Mouse (Mus musculus) cerebellum, adult 18-20 months (tissue): Measurements from ENCODE around the gene Pdap1.
A peak's percentile ranks its signal among the peaks of the same experiment; 100 is the strongest.
"Not testable (repeated sequence)": the region's sequence is repeated elsewhere in the genome, so short reads cannot be mapped to it uniquely, and the experiment has no call there.

ENCODE experiments used
- DNase-seq, 2 experiments: peaks; one replicate each; pipeline ENCODE4 v3.0.0; 2021

The Pdap1 gene

DNA sequence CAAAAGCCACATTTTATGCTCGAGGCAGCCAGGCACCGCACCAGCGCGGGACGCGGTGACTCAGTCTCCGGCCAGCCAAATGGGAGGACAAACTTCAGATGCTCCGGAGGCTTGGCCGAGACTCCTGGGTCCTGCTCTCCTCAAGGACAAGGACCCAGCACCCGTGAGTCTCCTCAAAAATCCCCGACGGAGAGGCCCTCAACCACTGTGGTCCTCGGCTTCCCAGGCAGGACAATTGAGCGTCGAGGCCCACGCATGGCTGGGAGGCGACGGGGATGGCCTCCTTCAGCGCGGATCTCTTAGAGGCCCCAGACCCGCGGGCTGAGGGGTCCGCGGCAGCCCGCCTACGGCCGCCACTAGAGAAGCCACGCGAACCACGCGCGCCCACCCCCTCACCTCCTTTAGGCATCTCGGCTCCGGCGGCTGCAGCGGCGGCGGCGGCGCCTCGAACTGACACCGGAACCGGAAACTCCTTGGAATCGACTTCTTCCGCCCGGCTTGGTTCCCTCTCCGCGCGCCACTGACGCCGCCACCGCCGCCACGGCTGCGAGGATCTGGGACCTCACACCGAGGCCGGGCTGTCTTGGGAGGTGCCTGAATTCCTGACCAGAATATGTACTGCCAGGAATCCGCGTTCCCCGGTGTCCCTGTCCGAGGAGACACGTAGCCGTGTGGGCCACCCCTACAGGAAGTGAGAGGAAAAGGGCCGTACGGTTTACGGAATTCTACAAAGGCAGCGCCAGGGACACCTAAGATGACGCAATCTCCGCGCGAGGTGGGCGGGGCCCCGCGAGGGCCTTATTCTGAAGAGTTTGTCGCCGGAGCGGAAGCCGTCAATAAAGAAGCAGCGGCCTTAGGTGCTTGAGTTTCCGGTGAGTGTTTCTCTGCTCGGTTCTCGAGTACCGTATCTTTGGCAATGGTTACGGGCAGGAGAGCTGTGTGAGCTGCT lies at the start of gene Pdap1, which contains the start of gene Bud31:
Gene Pdap1 (minus strand): TSS at position 668 of the 949 bp plus-strand sequence.
Gene Bud31 (plus strand): TSS at position 792 of the 949 bp plus-strand sequence.
- peak; percentile 94 to 96 for DNase-seq

DNA sequence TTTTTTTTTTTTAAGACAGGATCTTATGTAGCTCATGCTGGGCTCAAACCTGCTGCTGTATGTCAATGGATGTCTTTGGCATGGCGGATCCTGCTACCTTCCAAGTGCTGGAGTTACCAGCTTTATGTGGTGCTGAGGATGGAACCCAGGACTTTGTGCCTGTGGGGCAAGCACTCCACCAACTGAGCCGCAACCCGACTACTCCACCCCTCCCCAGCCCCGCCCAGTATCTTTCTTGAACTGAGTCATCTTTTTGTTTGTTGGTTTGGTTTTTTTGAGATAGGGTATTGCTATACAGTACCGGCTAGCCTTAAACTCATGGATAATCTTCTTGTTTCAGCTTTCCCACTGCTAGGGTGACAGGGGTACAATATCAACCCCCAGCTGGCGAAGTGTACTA lies 49.4 kb upstream of the Pdap1 start:
- no peak for DNase-seq

DNA sequence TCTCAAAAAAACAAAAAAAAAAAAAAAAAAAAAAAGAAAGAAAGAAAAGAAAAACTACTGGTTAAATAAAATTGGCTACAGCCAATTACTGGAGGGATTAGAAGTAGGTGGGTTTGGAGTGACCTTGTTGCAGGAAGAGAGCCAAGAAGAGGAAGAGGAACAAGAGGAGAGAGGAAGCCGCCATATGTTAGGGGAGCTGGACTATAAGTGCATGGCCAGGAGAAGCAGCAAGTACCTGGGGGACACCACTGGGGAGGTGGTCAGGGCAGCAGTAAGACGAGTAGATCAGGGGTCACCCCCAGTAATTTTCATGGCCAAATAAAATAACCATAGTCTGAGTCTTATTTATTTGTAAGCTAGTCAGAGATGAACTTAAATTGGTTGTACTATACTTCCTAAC lies 45.2 kb upstream of the Pdap1 start:
- no peak for DNase-seq

DNA sequence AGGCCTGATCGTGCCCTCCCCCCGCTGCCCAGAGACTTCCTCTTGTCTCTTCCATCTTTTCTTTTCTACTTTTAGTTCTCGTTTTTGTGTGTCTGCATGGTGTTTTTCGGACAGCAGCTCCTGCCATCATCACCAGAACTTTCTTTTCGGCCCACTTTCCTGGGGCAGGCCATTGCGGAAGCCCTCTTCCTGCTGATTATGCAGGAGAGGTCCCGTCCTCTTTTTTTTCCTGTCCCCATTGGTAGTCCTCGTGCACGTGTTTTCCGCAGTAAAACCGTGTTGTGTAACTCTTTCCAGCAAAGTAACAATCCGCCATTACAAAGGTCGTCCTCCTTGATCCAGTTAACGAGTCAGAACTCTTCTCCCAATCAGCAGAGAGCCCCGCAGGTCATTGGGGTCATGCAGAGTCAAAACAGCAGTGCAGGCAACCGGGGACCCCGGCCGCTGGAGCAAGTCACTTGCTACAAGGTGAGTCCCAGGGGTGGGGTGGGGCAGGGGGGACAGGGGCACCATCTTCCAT lies 38.5 kb upstream of the Pdap1 start:
- DNase-seq = no peak

DNA sequence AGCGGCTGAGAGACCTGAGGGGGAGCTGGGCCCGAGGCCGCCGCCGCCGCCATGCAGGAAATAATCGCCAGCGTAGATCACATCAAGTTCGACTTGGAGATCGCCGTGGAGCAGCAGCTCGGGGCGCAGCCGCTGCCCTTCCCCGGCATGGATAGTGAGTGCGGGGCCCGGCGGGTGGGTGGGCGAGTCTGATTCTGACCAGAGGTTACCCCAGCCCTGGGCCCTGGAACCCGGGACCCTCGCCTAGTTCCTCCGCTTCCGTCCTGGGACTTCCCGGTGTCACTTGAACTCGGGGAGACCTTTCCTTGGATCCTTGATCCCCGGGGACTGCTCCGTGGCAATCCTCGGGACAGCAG lies 27.2 kb upstream of the Pdap1 start:
- DNase-seq = no peak

DNA sequence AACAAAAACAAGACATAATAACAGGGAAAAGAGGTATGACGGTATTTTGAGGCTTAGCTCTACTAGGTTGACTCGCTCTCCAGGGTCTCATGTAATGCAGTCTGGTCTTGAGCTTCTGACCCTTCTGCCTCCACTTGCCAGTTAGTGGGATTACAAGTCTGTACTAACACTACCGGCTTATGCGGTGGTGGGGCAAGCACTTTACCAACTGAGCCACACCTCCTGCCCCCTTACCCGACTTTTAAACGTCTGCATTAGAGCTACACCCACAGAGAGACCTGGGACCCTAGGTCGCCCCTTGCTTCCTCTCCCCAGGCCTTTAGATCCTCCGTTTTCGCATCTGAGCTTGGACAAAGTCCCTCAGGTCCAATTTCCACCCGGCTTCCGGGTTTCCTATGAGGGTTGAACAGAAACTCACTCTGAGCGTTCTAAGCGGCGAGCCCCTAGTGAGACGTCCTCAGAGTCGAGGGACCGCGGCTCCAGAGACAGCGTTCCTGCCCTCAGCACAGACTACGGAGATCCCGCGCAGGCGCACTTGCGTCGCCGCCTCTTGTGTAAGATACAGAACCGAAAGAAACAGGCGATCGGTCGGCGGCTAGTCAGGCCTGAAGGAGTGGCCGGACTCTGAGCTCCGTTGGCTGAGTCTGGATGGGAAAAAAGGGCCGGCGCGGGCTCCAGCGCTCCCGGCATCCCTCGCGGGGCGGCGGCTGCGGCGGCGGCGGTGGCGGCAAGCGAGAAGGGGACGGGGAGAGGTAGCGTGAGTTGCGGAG lies 26.7 kb upstream of the Pdap1 start, which contains the start of the genes Ptcd1 and Cpsf4:
Gene Ptcd1 (minus strand): TSS at position 573 of the 770 bp plus-strand sequence.
Gene Cpsf4 (plus strand): TSS at position 678 of the 770 bp plus-strand sequence.
- DNase-seq = peak; percentile 99

DNA sequence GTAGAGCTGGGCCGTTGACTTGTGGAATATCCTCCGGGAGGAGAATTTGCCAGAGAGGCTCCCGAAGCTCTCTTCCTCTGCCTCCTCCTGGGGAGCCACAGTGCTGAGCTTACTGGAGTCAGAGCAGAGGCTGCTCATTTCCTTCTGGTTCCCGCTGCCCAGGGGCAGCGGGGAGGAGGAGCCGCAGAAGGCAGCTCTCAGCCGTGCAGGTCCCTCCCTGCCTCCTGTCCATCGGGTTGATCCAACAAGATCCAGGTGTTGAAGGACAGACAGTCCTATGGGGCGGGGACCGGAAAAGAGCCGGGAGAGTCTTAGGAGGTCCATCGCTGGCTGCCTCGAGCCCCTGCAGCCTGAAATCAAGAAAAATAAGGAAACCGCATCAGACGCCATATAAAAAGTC lies 25.1 kb upstream of the Pdap1 start:
- DNase-seq = no peak

DNA sequence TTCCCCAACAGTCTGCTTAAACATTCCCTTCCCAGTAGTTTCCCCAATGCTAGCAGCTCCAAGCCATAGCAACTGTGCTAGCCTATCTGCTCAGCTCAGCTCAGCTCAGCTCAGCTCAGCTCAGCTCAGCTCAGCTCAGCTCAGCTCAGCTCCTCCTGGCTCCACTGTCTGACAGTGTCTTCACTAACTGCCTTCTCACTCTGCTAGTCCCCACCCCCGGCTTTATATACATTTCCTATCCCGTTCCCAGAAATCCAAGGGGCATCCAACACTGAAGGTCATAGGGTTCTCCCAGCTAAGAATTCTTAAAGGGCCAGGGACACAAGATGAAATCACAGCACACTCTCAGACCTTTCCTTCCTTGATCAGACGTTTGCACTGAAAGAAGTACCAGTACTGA lies 24.7 kb upstream of the Pdap1 start:
- no peak for DNase-seq

DNA sequence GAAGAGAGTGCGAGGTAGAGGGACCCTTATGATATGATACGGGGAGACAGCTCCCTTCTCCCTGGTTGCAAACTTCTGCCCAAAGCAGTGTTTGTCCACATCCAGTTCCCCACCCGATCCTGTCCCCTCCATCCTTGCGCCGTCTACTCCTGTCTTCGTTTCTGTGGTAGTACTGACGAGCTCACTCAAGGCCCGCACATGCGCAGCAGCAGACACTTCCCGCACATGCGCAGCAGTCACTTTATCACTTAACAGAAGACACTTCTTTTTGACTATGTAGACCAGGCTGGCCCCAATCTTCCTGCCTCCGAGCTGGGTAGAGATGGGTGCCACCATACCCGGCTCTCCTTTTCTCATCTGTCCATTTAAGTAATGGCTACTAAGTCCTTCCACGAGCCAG lies 21.3 kb upstream of the Pdap1 start:
- no peak for DNase-seq

DNA sequence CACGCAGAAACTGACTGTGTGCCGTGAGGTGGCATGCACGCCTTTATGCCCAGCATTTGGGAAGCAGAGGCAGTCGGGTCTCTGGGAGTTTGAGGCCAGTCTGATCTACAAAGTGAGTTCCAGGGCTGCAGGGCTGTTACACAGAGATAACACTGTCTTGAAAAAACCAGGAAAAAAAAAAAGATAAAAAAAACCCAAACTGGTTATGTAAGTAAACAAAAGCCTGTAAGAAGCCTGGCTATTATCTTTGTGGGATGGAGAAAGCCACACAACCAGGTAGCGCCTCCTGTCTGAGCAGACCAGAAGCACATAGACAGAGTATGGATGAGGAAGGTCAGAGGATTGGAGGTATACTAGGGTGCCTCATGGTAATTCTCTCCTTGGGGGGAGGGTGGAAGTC lies 12.7 kb upstream of the Pdap1 start:
- no peak for DNase-seq

DNA sequence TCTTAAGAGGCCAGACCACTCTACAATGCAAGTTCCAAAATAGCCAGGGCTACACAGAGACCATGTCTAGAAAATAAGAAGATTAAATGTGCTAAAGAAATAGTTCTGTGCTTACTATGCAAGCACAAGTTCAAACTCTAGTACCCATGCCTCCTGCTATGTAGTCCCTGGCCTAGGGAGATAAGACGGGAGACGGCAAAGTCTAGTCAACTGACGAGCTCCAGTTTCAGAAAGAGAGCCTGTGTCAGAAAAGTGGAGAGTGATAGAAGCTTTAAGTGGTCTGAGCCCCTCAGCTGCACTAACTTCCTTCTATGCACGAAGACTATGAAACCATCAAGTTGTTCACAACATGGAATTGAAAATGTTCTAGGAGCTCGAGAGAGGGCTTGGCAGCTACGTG lies 9.3 kb upstream of the Pdap1 start:
- no peak for DNase-seq

DNA sequence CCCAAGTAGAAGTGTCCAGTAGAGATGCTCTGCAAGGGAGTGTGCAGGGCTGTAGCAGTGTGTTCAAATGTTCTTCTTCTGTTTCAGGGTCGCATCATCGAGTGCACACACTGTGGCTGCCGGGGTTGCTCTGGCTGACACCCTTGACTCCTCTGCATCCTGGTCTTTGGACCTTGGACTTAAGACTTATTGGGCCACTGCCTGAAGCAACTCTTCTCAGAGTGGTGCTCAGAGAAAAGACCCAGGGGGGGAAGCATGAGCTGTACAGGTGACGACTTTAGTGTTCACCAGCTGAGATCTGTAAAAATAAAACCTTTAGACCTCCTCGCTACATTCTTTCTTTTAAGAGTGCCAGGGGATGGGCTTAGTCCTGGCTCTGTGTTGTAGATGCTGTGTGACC lies 7.7 kb upstream of the Pdap1 start:
- DNase-seq = no peak

DNA sequence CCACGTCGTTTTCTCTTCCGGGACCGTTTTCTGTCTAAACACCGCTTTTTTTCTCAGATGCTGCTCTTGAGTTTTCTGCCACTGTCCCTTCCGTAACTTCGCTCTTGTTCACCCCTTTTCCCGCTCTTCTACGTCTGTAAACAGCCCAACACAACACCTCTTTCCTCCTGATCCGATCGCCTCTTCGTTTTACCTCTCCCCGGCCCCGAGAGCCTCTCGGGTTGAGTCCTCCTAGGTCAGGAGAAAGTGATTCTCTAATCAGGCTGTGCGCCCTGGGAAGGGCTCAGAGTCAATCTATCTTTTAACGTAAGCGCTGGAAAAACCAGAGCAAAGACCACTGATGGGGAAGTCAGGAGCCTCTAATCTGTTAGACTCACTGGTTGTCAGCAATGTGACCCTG lies 573 bp upstream of the Pdap1 start:
- no peak for DNase-seq

DNA sequence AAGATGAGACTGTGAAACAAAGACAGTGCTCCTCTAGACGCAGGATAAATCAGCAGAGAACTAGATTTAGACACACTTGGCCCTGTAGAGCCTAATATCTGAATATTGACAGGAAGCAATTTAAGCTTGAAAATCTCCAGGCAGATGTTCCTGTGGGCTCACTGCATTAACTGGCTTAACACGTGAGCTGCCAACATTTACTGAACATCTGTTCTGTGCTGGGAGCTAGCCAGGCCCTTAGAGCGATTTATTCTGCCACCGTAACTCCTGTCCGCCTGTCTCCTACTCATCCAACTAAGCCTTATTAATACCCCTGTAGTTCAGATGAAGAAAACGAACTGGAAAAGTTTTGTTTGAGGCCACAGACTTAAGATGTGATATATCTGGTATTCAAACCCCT lies 1.2 kb downstream of the Pdap1 start:
- peak in 1 of 2 experiments; percentile 16 for DNase-seq

DNA sequence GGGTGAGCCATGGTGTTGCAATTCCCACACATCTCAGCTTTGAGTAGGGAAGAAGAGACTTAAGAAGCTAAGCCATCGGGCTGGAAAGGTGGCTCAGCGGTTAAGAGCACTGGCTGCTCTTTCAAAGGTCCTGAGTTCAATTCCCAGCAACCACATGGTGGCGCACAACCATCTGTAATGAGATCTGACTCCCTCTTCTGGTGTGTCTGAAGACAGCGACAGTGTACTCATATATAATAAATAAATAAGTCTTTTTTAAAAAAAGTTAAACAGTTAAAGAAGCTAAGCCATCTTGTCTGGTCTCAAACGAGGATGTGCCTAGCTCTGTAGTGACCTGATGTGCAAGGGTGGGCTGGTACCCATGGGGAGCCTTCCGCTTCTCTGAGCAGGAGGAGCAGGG lies 6.8 kb downstream of the Pdap1 start:
- DNase-seq = not testable (repeated sequence)

DNA sequence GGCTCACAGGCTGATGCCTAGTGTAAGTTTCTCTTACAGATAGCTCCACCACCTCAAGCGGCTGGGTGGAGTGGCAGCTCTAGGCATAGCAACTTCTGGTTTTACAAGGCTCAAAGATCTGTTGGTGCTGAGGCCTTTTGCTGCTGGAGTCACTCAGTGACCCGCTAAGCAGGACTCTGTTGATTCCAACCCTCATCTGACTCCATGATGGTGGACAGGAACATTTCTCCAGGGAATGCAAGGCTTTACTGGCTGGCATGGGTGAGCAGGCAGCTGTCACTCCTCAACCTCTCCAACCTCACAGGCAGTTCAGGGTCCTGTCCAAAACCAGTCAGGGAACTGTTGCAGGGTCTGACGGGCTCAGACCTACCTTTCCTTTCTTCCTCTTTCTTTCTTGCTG lies 9.0 kb downstream of the Pdap1 start:
- DNase-seq = no peak

DNA sequence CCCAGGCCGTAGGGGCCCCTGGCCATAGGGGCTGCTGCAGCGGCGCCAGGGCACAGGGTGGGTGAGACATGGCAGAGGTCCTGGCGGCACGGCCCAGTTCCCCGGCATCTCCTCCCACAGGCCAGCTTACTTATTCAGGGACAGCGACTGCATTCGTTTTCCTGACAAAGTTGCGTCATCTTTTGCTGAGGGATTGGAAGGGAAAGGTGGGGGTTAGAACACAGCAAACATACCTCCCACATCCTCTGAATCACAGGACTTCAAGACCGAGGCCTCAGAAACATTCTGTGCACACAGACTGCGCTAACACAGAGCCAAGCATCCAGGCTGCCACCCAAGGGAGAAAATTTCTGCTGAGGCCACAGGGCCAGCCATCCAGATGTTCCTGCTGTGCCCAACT lies 9.8 kb downstream of the Pdap1 start:
- DNase-seq = no peak

DNA sequence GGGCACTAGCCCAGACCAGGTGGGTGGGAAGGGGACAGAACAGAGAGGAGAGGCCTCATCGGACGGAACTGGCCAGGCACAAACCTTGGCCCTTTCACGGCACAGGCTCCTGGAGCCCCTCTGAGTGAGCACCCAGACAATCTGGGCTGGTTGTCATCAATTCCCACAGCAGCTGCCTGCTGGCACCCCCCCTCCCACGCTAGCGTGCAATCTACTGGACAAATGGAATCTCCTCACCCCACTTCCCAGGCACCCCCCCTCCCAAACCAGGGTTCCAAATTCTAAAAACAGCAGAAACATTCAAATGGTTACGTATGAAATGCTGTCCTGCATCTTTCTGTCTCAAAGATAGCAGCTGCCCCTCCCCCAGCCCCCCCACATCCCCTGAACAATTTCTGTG lies 10.3 kb downstream of the Pdap1 start:
- not testable (repeated sequence) for DNase-seq

DNA sequence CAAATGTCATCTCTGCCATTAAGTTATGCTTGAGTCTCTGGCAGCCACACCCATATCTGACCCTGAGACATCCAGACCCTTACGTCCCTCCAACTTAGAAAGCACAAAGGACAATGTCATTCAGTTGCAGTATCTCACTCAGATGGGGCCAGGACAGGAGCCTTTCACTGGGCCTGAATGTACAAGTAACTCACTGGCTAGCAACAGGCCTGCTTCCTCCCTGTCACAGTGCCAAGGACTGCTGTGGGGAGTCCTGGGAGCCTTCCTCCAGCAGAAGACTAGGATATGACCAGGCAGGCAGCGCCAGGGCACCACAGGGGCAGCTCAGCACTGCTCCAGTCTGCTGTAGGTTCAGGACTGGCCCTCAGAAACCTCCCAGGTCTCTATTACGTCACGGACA lies 10.9 kb downstream of the Pdap1 start:
- DNase-seq = peak; percentile 16 to 18

DNA sequence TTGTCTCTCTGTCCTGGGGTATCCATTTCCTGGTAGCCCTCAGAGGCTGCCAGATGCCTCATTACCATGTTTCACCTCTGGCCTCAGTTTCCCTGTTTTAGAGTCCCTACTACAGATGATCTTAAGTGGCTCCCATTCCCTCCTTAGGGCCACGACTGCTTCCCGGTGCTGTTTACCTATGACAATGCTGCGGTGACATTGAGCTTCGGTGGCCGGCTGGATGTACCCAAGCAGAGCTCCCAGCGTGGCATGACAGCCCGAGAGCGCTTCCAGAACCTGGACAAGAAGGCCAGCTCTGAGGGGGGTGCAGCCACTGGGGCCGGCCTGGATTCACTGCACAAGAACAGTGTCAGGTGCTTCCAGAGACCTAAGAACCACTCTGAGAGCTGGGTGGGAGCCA lies 13.5 kb downstream of the Pdap1 start:
- no peak for DNase-seq

DNA sequence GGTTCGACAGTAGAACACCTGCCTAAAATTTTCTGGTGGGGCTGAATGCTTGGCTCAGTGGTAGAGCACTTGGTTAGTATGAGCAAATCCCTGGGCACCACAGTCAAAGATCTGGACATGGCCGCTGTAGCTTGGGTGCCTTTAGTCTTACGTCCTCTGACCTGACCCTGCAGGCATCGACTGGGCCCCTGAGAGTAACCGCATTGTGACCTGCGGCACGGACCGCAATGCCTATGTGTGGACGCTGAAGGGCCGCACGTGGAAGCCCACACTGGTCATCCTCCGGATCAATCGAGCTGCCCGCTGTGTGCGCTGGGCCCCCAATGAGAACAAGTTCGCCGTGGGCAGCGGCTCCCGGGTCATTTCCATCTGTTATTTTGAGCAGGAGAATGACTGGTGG lies 16.6 kb downstream of the Pdap1 start:
- DNase-seq = no peak

DNA sequence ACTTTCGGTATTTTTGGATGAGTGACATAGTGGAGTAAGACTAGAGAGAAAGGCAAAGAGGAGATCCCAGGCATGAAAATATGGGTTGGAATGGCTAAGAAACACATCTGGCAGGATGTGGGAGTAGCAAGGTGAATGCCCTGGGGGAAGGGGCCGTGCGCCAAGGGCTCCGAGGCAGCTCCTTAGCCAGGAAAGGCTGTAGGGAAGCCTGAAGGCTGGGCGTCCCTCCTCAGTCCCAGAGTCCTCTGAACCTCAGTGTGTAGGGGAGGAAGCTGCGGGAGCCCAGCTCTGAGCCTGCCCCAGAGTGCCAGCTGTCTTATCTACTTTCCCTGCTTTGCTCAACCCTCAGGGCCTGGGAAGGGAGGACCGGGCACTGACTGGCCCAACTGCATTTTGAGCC lies 19.1 kb downstream of the Pdap1 start:
- no peak for DNase-seq

DNA sequence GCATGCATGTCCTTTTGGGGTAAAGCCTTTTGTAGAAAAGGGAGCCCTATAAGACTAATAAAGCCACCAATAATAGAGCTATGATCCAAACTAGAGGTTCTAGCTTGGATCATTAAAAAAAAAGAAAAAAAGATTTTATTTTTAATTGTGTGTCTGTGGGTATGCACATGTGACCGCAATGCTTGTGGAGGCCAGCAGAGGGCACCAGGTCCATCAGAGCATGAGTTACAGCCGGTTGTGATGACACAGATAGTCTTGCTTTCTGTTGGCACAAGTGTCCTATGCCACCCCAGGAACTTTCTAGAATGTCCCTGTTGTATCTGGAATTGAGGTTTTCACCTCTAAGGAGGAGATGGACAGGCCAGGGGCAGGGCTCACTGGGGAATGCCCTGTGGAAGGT lies 20.7 kb downstream of the Pdap1 start:
- no peak for DNase-seq

DNA sequence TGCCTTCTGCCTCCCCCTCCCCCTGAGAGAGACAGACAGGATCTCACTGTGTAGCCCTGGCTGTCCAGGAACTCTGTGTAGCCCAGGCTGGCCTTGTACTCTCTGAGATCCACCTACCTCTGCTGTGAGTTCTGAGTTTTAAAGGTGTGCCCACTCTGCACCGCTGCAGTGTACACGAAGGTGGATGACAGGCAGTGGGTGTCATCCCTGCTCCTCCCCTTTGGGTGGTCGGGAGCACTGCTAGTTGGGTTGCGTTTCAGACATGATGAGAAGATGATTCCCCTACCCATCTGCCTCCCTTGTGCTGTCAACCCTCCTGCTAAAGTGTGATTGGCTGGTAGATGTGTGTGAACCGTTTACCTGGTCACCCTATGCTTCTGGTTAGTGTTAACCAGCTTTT lies 21.6 kb downstream of the Pdap1 start:
- no peak for DNase-seq
